Mouse (Mus musculus) intestine, postnatal 0 days (tissue): ENCODE results near the gene Pygm. TPM values are rescaled to one million over a fixed set of nuclear protein-coding genes. Genes with fewer than 3 reads are reported as not detected.

Experiments used
- ATAC-seq: fragments of 200-750 bp; cut with Nextera tagmentation; 2 replicates; pipeline ENCODE4 v1.8.0; 2017; ENCODE audit warnings: mild to moderate bottlenecking, moderate TSS enrichment, moderate library complexity
- H3K27ac ChIP-seq: fragments of 300-500 bp; sonication (generic); 2 replicates; pipeline ENCODE4 v1.5.1; 2014; ENCODE audit warnings: mild to moderate bottlenecking, low read depth, low read length, moderate library complexity
- H3K27me3 ChIP-seq: fragments of 300-500 bp; sonication (generic); replicated peaks from 2 replicates; pipeline ENCODE4 v1.6.1; 2014; ENCODE audit warnings: low read length, mixed read lengths; ENCODE audit not compliant: control insufficient read depth, insufficient read depth
- H3K36me3 ChIP-seq: fragments of 300-500 bp; sonication (generic); 2 replicates; pipeline ENCODE4 v1.6.1; 2014; ENCODE audit warnings: mild to moderate bottlenecking, moderate library complexity; ENCODE audit not compliant: control insufficient read depth, insufficient read depth
- H3K4me1 ChIP-seq: fragments of 300-500 bp; sonication (generic); replicated peaks from 2 replicates; pipeline ENCODE4 v1.6.1; 2014; ENCODE audit warnings: antibody characterized with exemption, low read length, mixed read lengths; ENCODE audit not compliant: control insufficient read depth, insufficient read depth
- H3K4me2 ChIP-seq: fragments of 300-500 bp; sonication (generic); replicated peaks from 2 replicates; pipeline ENCODE4 v1.6.1; 2014; ENCODE audit warnings: low read depth, mild to moderate bottlenecking, moderate library complexity
- H3K4me3 ChIP-seq: fragments of 300-500 bp; sonication (generic); 2 replicates; pipeline ENCODE4 v1.5.1; 2014; ENCODE audit warnings: low read depth, low read length
- H3K9ac ChIP-seq: fragments of 300-500 bp; sonication (generic); 2 replicates; pipeline ENCODE4 v1.6.1; 2014; ENCODE audit warnings: mild to moderate bottlenecking, low read depth, low read length
- H3K9me3 ChIP-seq: fragments of 300-500 bp; sonication (generic); 2 replicates; pipeline ENCODE4 v1.6.1; 2016; ENCODE audit warnings: mixed run types; ENCODE audit not compliant: control insufficient read depth
- CTCF ChIP-seq: sonication (generic); IDR thresholded peaks from 2 replicates; pipeline ENCODE4 v1.5.1; 2016; ENCODE audit warnings: low read depth, mild to moderate bottlenecking, control low read depth, antibody characterized with exemption, moderate library complexity
- WGBS: fragments of 180-500 bp; shearing (Covaris S2); extraction: QIAGEN DNeasy Blood & Tissue Kit; methylation state at CpG from one replicate; pipeline ENCODE4 v1.1.7; 2014; 5-methylcytosine and 5-hydroxymethylcytosine counted together
- polyA plus RNA-seq: library from polyadenylated mRNA; unstranded; fragments of >200 nt; fragmentation: Nextera tagmentation; extraction: Ambion mirVana; gene quantifications from 2 replicates; pipeline ENCODE4 v1.2.1, GENCODE M21; 2015

The Pygm gene
- polyA plus RNA-seq, 1 experiment from 2014 or later: 4.1 TPM

DNA sequence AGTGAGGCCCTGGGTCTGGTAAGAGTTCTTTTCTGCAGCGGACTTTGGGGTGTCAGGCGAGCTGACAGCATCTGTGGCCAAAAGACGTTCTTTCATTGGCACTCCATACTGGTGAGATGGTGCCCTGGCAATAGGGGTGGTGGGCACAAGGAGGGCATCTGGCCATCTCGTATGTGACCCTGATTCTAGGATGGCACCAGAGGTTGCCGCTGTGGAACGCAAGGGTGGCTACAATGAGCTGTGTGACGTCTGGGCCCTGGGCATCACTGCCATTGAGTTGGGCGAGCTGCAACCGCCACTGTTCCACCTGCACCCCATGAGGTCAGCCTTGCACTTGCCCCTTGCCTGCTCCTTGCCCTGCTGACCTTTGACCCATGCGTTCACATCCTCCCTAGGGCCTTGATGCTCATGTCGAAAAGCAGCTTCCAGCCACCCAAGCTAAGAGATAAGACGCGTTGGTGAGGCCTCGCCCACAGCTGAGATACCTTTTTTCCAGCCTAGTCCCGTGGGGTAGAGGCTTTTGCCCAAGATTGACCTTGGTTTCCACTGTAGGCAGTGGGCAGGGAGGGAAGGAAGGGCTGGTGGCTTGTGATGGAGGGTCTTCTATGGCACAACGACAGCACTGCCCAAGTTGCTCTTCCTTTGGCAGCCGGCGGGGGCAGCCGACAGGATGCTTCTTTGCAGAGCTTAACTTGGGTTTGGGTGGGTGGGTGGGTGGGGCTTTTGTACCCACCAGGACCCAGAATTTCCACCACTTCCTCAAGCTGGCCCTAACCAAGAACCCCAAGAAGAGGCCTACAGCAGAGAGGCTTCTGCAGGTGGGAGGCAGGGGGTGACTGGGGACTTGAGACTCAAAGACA, 40.9 kb upstream of the Pygm start:
- H3K27ac ChIP-seq: no peak overlapping the region
- H3K9me3 ChIP-seq: no peaks in the 10 kb centered on the region
- WGBS: 69% methylated on average over 19 of the region's 19 CpGs
- no peak overlapping the region for H3K9ac ChIP-seq
- peaks cover 52% of the 10 kb centered on the region for H3K36me3 ChIP-seq
- no peaks in the 10 kb centered on the region for H3K27me3 ChIP-seq
- no peak overlapping the region for H3K4me3 ChIP-seq
- no peak for ATAC-seq
- H3K4me2 ChIP-seq: no peak overlapping the region
- H3K4me1 ChIP-seq: no peaks in the 10 kb centered on the region
- 0 out of 2 replicates have a peak, but pooled peaks have one; percentile 9 for TF ChIP-seq CTCF

DNA sequence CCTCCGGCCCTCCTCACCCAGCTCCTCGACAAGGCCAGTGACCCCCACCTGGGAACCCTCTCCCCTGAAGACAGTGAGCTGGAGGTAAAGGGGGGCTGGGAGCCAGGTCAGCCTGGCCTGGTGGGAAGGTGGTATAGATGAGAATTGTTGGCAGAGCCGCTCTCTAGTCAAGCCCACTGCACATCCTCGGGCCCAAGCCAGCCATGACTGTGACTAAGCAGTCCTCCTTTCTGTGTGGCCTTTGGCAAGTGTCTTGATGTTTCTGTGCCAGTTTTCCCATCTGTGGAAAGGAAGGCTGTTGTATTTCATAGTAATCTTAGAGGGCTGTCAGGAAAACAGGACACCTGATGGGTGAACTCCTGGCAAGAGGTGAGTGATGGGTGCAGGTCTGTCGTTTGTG, 40.2 kb upstream of the Pygm start:
- no peak for TF ChIP-seq CTCF
- H3K27me3 ChIP-seq: no peaks in the 10 kb centered on the region
- no peak for ATAC-seq
- 87% methylated on average over 5 of the region's 5 CpGs for WGBS
- H3K36me3 ChIP-seq: peaks cover 45% of the 10 kb centered on the region; the same call in 1 of the 2 replicates
- H3K4me2 ChIP-seq: no peak overlapping the region
- H3K4me1 ChIP-seq: no peaks in the 10 kb centered on the region
- no peak overlapping the region for H3K4me3 ChIP-seq
- no peak overlapping the region for H3K27ac ChIP-seq
- H3K9me3 ChIP-seq: no peaks in the 10 kb centered on the region
- no peak overlapping the region for H3K9ac ChIP-seq

DNA sequence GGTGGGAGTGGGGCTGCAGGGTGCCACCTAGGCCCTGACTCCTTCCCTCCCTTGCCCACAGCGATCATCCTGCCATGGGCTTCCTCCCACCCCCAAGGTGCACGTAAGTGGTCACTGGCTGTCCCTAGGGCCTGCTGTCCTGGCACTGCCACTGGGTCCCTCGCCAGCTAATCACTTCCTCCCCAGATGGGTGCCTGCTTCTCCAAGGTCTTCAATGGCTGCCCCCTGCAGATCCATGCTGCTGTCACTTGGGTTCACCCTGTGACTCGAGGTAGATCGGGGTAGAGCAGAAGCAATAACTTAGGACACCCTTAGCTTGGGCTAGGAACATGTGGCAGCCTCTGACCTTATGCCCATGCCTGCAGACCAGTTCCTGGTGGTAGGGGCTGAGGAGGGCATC, 38.2 kb upstream of the Pygm start:
- no peak for ATAC-seq
- Histone ChIP-seq H3K27me3 (no peaks in the 10 kb centered on the region), H3K4me1 (no peaks in the 10 kb centered on the region), H3K9me3 (no peaks in the 10 kb centered on the region), H3K4me2 (no peak overlapping the region), H3K36me3 (peaks cover 34% of the 10 kb centered on the region; the same call in 1 of the 2 replicates), H3K27ac (no peak overlapping the region), H3K4me3 (no peak overlapping the region), H3K9ac (no peak overlapping the region)
- WGBS: 93% methylated on average over 5 of the region's 5 CpGs
- no peak for TF ChIP-seq CTCF

DNA sequence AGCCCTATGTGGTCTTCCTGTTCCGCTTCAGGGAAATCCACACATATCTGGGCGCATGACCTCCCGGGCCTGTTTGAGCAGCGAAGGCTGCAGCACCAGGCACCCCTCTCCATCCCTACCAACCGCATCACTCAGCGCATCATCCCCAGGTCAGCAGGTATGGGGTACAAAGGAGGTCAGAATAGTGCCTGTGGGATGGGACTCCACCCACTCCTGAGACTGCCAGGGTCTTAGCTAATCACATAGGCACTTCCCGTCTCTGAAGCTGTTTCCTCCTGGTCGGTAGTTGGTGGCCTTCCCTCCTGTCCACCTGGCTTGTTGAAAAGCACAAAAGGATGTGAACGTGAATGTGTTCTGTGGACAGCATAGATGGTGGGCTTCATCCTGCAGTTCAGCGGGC, 37.5 kb upstream of the Pygm start:
- 88% methylated on average over 10 of the region's 10 CpGs for WGBS
- Histone ChIP-seq H3K27me3 (no peaks in the 10 kb centered on the region), H3K36me3 (peaks cover 34% of the 10 kb centered on the region; the same call in 1 of the 2 replicates), H3K9me3 (no peaks in the 10 kb centered on the region), H3K4me3 (no peak overlapping the region), H3K4me2 (no peak overlapping the region), H3K27ac (no peak overlapping the region), H3K4me1 (no peaks in the 10 kb centered on the region), H3K9ac (no peak overlapping the region)
- TF ChIP-seq CTCF: no peak
- ATAC-seq: no peak

DNA sequence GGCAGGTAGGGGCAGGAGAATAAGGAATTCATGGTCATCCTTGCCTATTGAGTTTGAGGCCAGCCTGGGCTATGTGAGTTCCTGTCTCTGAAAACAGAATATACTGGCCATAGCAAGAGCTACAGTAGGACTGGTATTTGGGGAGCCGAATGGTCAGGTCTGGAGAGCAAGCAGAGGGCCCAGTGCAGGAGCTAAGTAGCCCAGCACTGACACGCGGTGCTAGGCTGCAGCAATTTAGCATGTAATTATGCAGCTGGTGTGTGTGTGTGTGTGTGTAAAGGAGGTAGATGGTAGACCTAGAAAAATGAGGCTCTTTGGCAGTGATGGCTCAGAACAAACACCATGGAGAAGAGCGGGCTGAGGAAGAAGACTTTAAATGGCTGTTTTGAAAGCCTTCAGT, 36.6 kb upstream of the Pygm start:
- H3K9me3 ChIP-seq: no peaks in the 10 kb centered on the region
- H3K9ac ChIP-seq: no peak overlapping the region
- TF ChIP-seq CTCF: no peak
- H3K27me3 ChIP-seq: no peaks in the 10 kb centered on the region
- H3K36me3 ChIP-seq: peaks cover 36% of the 10 kb centered on the region; the same call in 1 of the 2 replicates
- no peak overlapping the region for H3K4me2 ChIP-seq
- H3K4me1 ChIP-seq: no peaks in the 10 kb centered on the region
- WGBS: 93% methylated on average over 4 of the region's 4 CpGs
- H3K27ac ChIP-seq: no peak overlapping the region
- no peak overlapping the region for H3K4me3 ChIP-seq
- ATAC-seq: no peak

DNA sequence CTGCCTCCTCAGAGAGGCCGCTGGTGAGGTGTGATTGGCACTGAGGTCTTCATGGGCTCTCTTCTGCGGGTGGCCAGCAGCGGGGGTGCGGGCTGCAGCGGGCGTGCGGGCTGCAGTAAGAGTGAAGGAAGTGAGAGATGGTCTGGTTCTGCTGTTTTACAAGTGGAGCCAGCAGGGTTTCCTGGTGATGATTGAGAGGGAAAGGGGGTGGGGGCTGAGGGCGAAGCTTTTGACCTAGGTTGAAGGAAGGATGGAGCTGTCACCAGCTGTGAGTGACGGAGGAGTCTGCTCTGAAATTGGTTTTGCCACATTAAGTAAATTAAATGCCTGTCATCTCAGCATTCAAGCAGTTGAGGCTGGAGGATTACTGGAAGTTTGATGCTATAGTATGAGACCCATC, 35.5 kb upstream of the Pygm start:
- no peak overlapping the region for H3K4me2 ChIP-seq
- no peak for TF ChIP-seq CTCF
- H3K9me3 ChIP-seq: no peaks in the 10 kb centered on the region
- 76% methylated on average over 9 of the region's 9 CpGs for WGBS
- no peak overlapping the region for H3K27ac ChIP-seq
- peaks cover 39% of the 10 kb centered on the region; the same call in 1 of the 2 replicates for H3K36me3 ChIP-seq
- no peak for ATAC-seq
- H3K9ac ChIP-seq: no peak overlapping the region
- no peaks in the 10 kb centered on the region for H3K27me3 ChIP-seq
- H3K4me3 ChIP-seq: no peak overlapping the region
- H3K4me1 ChIP-seq: no peaks in the 10 kb centered on the region
